Mouse (Mus musculus) heart, embryonic 11.5 days (tissue): Measurements from ENCODE around the gene Tas2r119. TPM values are rescaled to one million over a fixed set of nuclear protein-coding genes. Genes with fewer than 3 reads are reported as not detected.

ENCODE experiments used
- ATAC-seq: fragments of 200-750 bp; cut with Nextera tagmentation; replicated peaks from 2 replicates; pipeline ENCODE4 v1.8.0; 2017; ENCODE audit warnings: moderate library complexity; ENCODE audit not compliant: insufficient number of reproducible peaks, low FRiP score, low TSS enrichment
- H3K27ac ChIP-seq: fragments of 300-500 bp; sonication (generic); 2 replicates; pipeline ENCODE4 v1.5.1; 2014; ENCODE audit warnings: mild to moderate bottlenecking, low read depth, low read length
- H3K27me3 ChIP-seq: fragments of 300-500 bp; sonication (generic); 2 replicates; pipeline ENCODE4 v1.6.1; 2014; ENCODE audit warnings: mild to moderate bottlenecking, low read length, mixed read lengths; ENCODE audit not compliant: control insufficient read depth, insufficient read depth
- H3K36me3 ChIP-seq: fragments of 300-500 bp; sonication (generic); 2 replicates; pipeline ENCODE4 v1.6.1; 2014; ENCODE audit warnings: mild to moderate bottlenecking, low read length, moderate library complexity, mixed read lengths; ENCODE audit not compliant: control insufficient read depth, insufficient read depth
- H3K4me1 ChIP-seq: fragments of 300-500 bp; sonication (generic); 2 replicates; pipeline ENCODE4 v1.6.1; 2014; ENCODE audit warnings: low read length; ENCODE audit not compliant: control insufficient read depth, insufficient read depth
- H3K4me2 ChIP-seq: fragments of 300-500 bp; sonication (generic); 2 replicates; pipeline ENCODE4 v1.6.1; 2014; ENCODE audit warnings: mild to moderate bottlenecking, moderate library complexity
- H3K4me3 ChIP-seq: fragments of 300-500 bp; sonication (generic); 2 replicates; pipeline ENCODE4 v1.5.1; 2014; ENCODE audit warnings: low read depth, low read length
- H3K9ac ChIP-seq: fragments of 300-500 bp; sonication (generic); 2 replicates; pipeline ENCODE4 v1.6.1; 2014; ENCODE audit warnings: mild to moderate bottlenecking, low read depth, low read length, moderate library complexity
- H3K9me3 ChIP-seq: fragments of 300-500 bp; sonication (generic); replicated peaks from 2 replicates; pipeline ENCODE4 v1.6.1; 2016; ENCODE audit warnings: low read length; ENCODE audit not compliant: control insufficient read depth
- WGBS: fragments of 180-500 bp; shearing (Covaris S2); extraction: QIAGEN DNeasy Blood & Tissue Kit; methylation state at CpG from one replicate; pipeline ENCODE4 v1.1.7; 2014; ENCODE audit not compliant: insufficient replicate concordance; 5-methylcytosine and 5-hydroxymethylcytosine counted together
- polyA plus RNA-seq: library from polyadenylated mRNA; unstranded; fragments of >200 nt; fragmentation: Nextera tagmentation; extraction: Ambion mirVana; gene quantifications from 2 replicates; pipeline ENCODE4 v1.2.1, GENCODE M21; 2014

Gene Tas2r119
- polyA plus RNA-seq, 1 experiment from 2014 or later = not detected

GRCm38 (mm10) chr15:32172175-32172987 is 4.7 kb upstream of the Tas2r119 start:
- Histone ChIP-seq H3K27me3 (no peaks in the 10 kb centered on the region), H3K4me2 (no peak overlapping the region), H3K4me3 (no peak overlapping the region), H3K9me3 (no peaks in the 10 kb centered on the region), H3K36me3 (no peaks in the 10 kb centered on the region), H3K27ac (no peak overlapping the region), H3K4me1 (no peaks in the 10 kb centered on the region), H3K9ac (no peak overlapping the region)
- no peak for ATAC-seq
- WGBS = 74% methylated on average over 9 of the region's 9 CpGs

GRCm38 (mm10) chr15:32172988-32173329 is 4.1 kb upstream of the Tas2r119 start:
- H3K9ac ChIP-seq = no peak overlapping the region
- H3K27ac ChIP-seq = no peak overlapping the region
- H3K4me1 ChIP-seq = no peaks in the 10 kb centered on the region
- WGBS = 74% methylated on average over 2 of the region's 2 CpGs
- H3K9me3 ChIP-seq = no peaks in the 10 kb centered on the region
- no peaks in the 10 kb centered on the region for H3K27me3 ChIP-seq
- no peak overlapping the region for H3K4me3 ChIP-seq
- ATAC-seq = no peak
- no peak overlapping the region for H3K4me2 ChIP-seq
- no peaks in the 10 kb centered on the region for H3K36me3 ChIP-seq

GRCm38 (mm10) chr15:32180010-32180725 is 3.1 kb downstream of the Tas2r119 start:
- Histone ChIP-seq H3K4me3 (no peak overlapping the region), H3K4me1 (no peaks in the 10 kb centered on the region), H3K9ac (no peak overlapping the region), H3K9me3 (no peaks in the 10 kb centered on the region), H3K36me3 (no peaks in the 10 kb centered on the region), H3K27me3 (no peaks in the 10 kb centered on the region), H3K27ac (no peak overlapping the region), H3K4me2 (no peak overlapping the region)
- no peak for ATAC-seq
- 82% methylated on average over 1 of the region's 1 CpGs for WGBS

GRCm38 (mm10) chr15:32182026-32182425 is 4.9 kb downstream of the Tas2r119 start:
- no peak overlapping the region for H3K27ac ChIP-seq
- no peaks in the 10 kb centered on the region for H3K36me3 ChIP-seq
- H3K9me3 ChIP-seq = no peaks in the 10 kb centered on the region
- no peaks in the 10 kb centered on the region for H3K4me1 ChIP-seq
- no peak overlapping the region for H3K9ac ChIP-seq
- no peak overlapping the region for H3K4me3 ChIP-seq
- no peaks in the 10 kb centered on the region for H3K27me3 ChIP-seq
- no peak for ATAC-seq
- H3K4me2 ChIP-seq = no peak overlapping the region
- 81% methylated on average over 1 of the region's 1 CpGs for WGBS

- Histone ChIP-seq H3K36me3 (no peaks in the 10 kb centered on the region), H3K4me1 (no peaks in the 10 kb centered on the region), H3K4me2 (no peak overlapping the region), H3K9ac (no peak overlapping the region), H3K4me3 (no peak overlapping the region), H3K27ac (no peak overlapping the region), H3K9me3 (no peaks in the 10 kb centered on the region), H3K27me3 (no peaks in the 10 kb centered on the region)
- ATAC-seq = no peak
Measured at GRCm38 (mm10) chr15:32184964-32185363, 7.9 kb downstream of the Tas2r119 start.

- Histone ChIP-seq H3K4me1 (no peaks in the 10 kb centered on the region), H3K9me3 (no peaks in the 10 kb centered on the region), H3K4me3 (no peak overlapping the region), H3K27me3 (no peaks in the 10 kb centered on the region), H3K4me2 (no peak overlapping the region), H3K27ac (no peak overlapping the region), H3K9ac (no peak overlapping the region), H3K36me3 (no peaks in the 10 kb centered on the region)
- 77% methylated on average over 3 of the region's 3 CpGs for WGBS
- no peak for ATAC-seq
Measured at GRCm38 (mm10) chr15:32189879-32190278, 12.8 kb downstream of the Tas2r119 start.

GRCm38 (mm10) chr15:32190436-32190835 is 13.3 kb downstream of the Tas2r119 start:
- H3K4me3 ChIP-seq = no peak overlapping the region
- H3K27ac ChIP-seq = no peak overlapping the region
- no peaks in the 10 kb centered on the region for H3K9me3 ChIP-seq
- H3K27me3 ChIP-seq = no peaks in the 10 kb centered on the region
- ATAC-seq = no peak
- H3K36me3 ChIP-seq = no peaks in the 10 kb centered on the region
- H3K4me1 ChIP-seq = no peaks in the 10 kb centered on the region
- 78% methylated on average over 6 of the region's 6 CpGs for WGBS
- H3K9ac ChIP-seq = no peak overlapping the region
- H3K4me2 ChIP-seq = no peak overlapping the region

GRCm38 (mm10) chr15:32192948-32193347 is 15.9 kb downstream of the Tas2r119 start:
- Histone ChIP-seq H3K4me1 (no peaks in the 10 kb centered on the region), H3K9me3 (no peaks in the 10 kb centered on the region), H3K9ac (no peak overlapping the region), H3K4me3 (no peak overlapping the region), H3K27ac (no peak overlapping the region), H3K36me3 (no peaks in the 10 kb centered on the region), H3K4me2 (no peak overlapping the region), H3K27me3 (no peaks in the 10 kb centered on the region)
- ATAC-seq = no peak
- WGBS = 73% methylated on average over 1 of the region's 1 CpGs

GRCm38 (mm10) chr15:32198076-32198475 is 21.0 kb downstream of the Tas2r119 start:
- Histone ChIP-seq H3K4me2 (no peak overlapping the region), H3K9me3 (no peaks in the 10 kb centered on the region), H3K36me3 (no peaks in the 10 kb centered on the region), H3K27me3 (no peaks in the 10 kb centered on the region), H3K9ac (no peak overlapping the region), H3K4me3 (no peak overlapping the region), H3K4me1 (no peaks in the 10 kb centered on the region), H3K27ac (no peak overlapping the region)
- ATAC-seq = 0 out of 2 replicates have a peak, but pooled peaks have one; percentile 52
- 62% methylated on average over 9 of the region's 9 CpGs for WGBS
